Mouse (Mus musculus) lung, postnatal 10 days (tissue): ENCODE data around the gene Dlec1.

Experiments used
- DNase-seq: peaks from one replicate; pipeline ENCODE4 v3.0.0; 2021

The Dlec1 gene

GRCm38 (mm10) chr9:119101992-119102782, at the start of gene Dlec1:
Gene Dlec1, plus strand, starts transcription at chr9:119102478.
- DNase-seq, result peak; percentile 85

DNA sequence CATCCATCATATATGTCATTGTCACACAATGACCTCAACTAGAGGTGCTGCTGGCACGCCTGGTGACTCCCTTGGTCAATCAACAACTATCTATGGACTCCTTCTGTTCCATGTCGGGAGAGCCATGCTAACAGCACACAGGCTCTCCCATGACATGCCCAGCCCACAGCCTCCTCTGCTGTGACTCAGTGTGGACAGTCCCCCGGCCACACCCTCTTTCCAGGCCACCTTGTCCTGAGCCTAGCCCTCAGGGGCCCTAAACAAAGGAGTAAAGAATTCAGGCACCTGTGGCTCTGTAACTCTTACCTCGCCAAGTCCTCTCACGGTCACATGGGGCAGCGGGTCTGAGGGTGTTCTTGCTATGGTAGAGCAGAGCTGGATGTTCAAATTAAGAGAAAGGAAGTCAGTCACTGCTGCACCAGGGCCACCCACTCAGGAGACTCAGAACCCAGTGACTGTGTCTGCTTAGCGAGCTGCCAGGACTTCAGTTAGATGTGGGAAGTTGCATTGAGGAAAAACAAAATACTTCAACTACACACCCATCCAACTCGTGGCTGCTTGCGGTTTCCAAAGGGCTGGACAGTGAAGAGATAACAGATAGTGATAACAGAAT, 48.2 kb upstream of the Dlec1 start:
- peak; percentile 22 for DNase-seq

GRCm38 (mm10) chr9:119055336-119055735, 46.9 kb upstream of the Dlec1 start:
- no peak for DNase-seq

- DNase-seq, result no peak
Measured at GRCm38 (mm10) chr9:119058245-119058644, 44.0 kb upstream of the Dlec1 start.

DNA sequence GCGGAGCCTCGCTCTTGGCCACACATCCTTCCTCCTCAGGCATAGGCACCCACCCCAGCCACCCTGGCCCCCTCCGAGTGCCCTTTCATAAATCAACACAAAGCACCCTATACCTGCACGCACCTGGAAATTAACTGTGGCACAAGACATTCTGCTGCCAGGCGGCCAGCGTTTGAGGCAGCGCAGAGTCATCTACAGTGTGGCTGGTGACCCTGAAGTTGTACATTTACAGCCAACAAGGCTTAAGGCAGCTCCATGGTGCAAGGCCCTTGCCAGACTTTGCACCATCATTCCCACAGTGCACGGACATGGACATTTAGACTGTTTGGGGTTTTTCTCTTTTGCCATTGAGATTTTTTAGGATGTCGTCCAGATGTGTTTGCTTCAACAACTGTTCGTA, 41.6 kb upstream of the Dlec1 start:
- DNase-seq, result no peak

GRCm38 (mm10) chr9:119063036-119063644, 39.1 kb upstream of the Dlec1 start:
- peak; percentile 61 for DNase-seq

DNA sequence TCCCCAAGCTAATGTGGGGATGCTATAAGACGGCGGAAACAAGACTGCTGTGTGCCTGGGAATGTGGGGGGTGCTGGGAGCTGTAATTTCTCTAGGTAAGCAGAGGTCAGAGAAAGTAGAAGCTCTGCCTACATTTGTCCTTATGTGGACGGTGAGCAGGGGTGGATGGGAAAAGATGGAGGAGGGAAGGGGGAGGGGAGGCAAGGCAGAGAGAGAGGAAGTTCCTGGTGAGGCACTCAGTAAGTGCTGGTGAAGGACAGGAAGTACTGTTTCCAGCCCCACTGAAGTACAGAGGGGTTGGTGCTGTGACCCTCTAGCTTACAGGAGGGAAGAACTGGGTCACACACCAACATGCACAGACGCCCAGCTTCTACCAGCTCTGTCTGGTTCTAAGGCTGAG, 38.0 kb upstream of the Dlec1 start:
- DNase-seq, result peak; percentile 31

DNA sequence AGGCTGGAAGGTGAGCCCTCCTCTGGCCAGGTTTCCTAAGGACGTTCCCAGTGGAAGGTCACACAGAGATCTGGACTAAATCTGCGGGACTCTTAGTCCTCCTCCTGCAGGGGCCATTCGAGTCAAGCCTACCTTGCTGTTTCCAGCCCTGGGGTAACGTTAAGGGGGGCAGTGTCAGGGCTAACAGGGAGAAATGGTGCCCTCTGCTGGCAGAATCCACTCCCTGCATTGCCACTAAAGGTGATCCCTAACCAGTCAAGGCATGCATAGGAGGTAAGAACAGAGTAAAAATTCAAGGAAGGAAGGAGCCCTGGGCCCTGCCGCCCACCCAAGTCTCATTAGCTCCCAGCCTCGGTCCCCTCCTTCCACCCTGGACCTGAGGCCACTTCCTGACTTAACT, 34.7 kb upstream of the Dlec1 start:
- DNase-seq, result peak; percentile 84

DNA sequence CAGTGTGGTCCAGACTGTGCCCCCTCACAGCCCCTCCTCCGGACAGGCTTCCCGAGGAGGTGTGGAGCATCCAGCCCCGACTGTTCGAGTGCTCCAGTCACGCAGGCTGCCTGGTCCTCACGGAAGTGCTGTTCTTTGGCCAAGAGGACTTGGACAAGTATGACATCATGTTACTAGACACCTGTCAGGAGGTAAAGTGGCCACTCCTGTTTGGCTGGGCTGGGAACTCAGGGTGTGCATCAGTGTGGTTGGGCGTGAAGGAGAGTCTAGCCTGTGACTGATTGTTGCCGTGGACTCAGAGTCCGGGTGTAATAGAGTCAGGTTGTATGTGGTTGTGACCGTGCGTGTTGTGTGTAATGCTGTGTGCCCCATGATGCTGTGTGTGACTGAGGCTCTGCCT, 34.0 kb upstream of the Dlec1 start:
- DNase-seq, result peak; percentile 28

GRCm38 (mm10) chr9:119070173-119070825, 32.0 kb upstream of the Dlec1 start:
- no peak for DNase-seq

DNA sequence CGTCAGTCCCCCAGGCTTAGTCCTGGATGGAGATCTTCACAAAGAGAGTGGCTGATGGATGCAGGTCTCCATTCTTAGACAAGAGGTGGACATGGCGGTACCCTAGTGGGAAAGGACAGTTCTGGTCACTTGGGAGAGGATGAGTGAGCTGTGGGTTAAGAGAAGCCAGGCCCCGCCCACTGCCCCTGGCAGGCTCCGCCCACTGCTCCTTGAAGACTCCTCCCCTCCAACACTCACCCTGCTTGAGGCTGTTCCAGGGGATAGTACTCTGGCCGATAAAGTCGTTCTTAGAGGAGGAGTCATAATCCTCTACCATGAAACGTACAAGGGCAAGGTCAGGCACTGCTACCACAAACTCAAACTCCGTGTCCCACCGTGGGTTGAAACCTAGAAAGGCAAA, 30.5 kb upstream of the Dlec1 start:
- peak; percentile 35 for DNase-seq

- DNase-seq, result peak; percentile 64
Measured at GRCm38 (mm10) chr9:119073184-119073895, 28.9 kb upstream of the Dlec1 start.

- no peak for DNase-seq
Measured at GRCm38 (mm10) chr9:119075685-119076084, 26.6 kb upstream of the Dlec1 start.

GRCm38 (mm10) chr9:119080040-119080675, 22.1 kb upstream of the Dlec1 start:
- DNase-seq, result no peak

DNA sequence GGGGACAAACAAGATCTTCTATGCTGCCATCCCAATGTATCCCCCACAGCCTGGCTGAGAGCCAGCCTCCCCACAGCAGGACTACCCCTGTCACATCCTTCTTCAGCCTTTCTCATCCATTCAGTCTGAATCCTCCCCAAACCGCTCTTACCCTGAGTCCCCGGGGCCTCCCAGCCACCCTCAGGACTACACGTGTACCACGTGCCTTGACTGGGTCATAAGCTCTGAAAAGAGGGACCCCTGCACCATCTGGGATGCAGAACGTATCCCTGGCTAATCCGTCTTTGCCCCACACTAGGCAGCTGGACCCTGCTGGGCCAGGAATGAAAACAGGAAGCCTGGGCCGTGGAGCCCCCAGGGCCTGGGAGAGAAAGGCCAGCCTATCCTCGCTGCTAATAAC, 20.2 kb upstream of the Dlec1 start:
- no peak for DNase-seq

GRCm38 (mm10) chr9:119082656-119083430, 19.4 kb upstream of the Dlec1 start:
- DNase-seq, result no peak

GRCm38 (mm10) chr9:119083966-119084365, 18.3 kb upstream of the Dlec1 start:
- DNase-seq, result no peak

DNA sequence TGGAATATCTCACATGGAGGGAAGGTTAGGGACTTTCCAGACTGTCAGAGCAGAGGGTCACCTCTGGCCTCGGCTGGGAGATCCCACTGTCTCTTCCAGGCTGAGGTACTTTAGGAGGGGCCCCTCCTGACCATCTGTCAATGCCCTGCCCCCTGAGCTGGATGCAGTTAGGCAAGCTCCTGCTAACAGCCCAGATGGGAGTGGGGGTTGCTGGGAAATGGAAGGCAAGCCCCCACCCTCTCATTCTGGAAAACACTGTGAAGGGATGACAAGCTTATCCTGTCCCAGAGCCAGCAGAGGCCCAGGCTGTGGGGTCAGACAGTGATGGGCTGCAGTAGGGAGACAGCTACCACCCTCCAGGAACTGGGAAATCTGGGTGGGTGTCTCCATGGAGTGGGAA, 15.8 kb upstream of the Dlec1 start:
- DNase-seq, result no peak

- DNase-seq, result no peak
Measured at GRCm38 (mm10) chr9:119087309-119087708, 15.0 kb upstream of the Dlec1 start.

DNA sequence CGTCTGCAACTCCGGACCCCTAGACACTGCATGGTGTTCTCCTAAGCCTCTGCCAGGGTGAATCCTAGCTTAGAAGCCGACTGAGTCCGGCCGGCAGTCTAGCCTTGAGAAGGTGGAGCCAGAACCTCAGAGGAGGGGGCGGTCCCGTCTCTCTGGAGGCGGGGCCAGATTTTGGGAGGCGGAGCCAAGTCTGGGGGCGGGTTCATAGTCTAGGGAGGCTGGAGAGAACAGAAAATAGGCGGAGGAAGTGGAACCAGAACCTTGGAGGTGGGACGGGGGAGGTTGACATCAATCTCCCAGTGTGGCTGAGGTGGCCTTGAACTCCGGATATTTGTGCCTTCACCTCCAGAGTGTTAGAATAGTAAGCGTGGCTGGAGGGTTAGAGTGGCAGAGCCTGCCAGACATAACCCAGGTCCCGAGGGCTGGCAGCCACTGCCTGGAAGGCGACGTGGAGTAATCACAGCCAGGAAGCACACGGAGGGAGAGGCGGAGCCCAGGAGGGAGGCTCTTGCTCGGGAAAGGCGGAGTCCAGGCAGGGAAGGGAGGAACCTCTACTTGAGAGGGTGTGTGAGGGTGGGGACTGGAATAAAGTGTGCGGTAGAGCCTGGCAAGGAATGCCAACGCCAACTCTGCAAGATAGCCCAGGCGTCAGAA, 14.0 kb upstream of the Dlec1 start:
- peak; percentile 93 for DNase-seq

DNA sequence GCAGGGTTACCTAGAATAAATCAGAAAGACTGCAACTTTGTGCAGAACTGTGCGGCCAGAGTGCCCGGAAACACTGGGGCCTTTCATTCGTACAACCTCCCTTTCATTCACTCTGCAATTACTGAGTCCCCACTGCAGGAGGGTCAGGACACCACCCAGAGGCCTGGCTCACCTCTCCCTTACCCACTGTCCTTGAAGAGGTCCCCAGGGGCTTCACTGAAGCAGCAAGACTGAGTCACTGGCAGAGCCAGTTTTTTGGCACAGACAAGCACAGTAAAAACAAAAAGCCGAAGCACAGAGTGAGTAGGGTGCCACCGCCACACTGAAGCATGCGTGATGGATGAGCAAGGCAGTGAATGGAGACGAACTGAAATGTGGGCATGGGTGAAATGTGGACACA, 12.8 kb upstream of the Dlec1 start:
- no peak for DNase-seq
